Mouse (Mus musculus) frontal cortex, postnatal 25 days (tissue): Measurements from ENCODE around the gene Pacsin1.

Source experiments
- DNase-seq, 2 experiments: peaks; one replicate each; pipeline ENCODE4 v3.0.0; 2022; ENCODE audit warnings: low spot score in 2 of 2

The Pacsin1 gene

GRCm38 (mm10) chr17:27655089-27656010, at the start of gene Pacsin1:
Gene Pacsin1 (plus strand): TSS chr17:27655509.
- DNase-seq = peak; percentile 56 to 71

GRCm38 (mm10) chr17:27609576-27609975, 45.7 kb upstream of the Pacsin1 start:
- DNase-seq = no peak

GRCm38 (mm10) chr17:27610679-27611518, 44.4 kb upstream of the Pacsin1 start:
- DNase-seq = peak in 1 of 2 experiments; percentile 62

GRCm38 (mm10) chr17:27611519-27611884, 43.8 kb upstream of the Pacsin1 start:
- DNase-seq = no peak

GRCm38 (mm10) chr17:27611994-27612393, 43.3 kb upstream of the Pacsin1 start:
- no peak for DNase-seq

- no peak for DNase-seq
Observed at GRCm38 (mm10) chr17:27613016-27613415, 42.3 kb upstream of the Pacsin1 start.

- DNase-seq = no peak
Observed at GRCm38 (mm10) chr17:27615388-27615787, 39.9 kb upstream of the Pacsin1 start.

- no peak for DNase-seq
Observed at GRCm38 (mm10) chr17:27621161-27621560, 34.1 kb upstream of the Pacsin1 start.

GRCm38 (mm10) chr17:27621705-27622531, 33.4 kb upstream of the Pacsin1 start:
- no peak for DNase-seq

- DNase-seq = no peak
Observed at GRCm38 (mm10) chr17:27622611-27623359, 32.5 kb upstream of the Pacsin1 start.

GRCm38 (mm10) chr17:27623360-27624326, 31.7 kb upstream of the Pacsin1 start, which contains the start of gene Nudt3:
Gene Nudt3 (minus strand): TSS chr17:27623495.
- DNase-seq = peak; percentile 76 to 82

GRCm38 (mm10) chr17:27625455-27626251, 29.7 kb upstream of the Pacsin1 start:
- no peak for DNase-seq

GRCm38 (mm10) chr17:27626681-27627080, 28.6 kb upstream of the Pacsin1 start:
- DNase-seq = no peak

GRCm38 (mm10) chr17:27627451-27627850, 27.9 kb upstream of the Pacsin1 start:
- no peak for DNase-seq

GRCm38 (mm10) chr17:27628376-27628775, 26.9 kb upstream of the Pacsin1 start:
- DNase-seq = no peak

GRCm38 (mm10) chr17:27629249-27630020, 25.9 kb upstream of the Pacsin1 start:
- DNase-seq = peak; percentile 73 to 84

GRCm38 (mm10) chr17:27634871-27635574, 20.3 kb upstream of the Pacsin1 start, which contains the start of gene RPS10-NUDT3:
Gene RPS10-NUDT3 (minus strand): TSS chr17:27635222.
- DNase-seq = peak; percentile 71 to 83
